Mouse (Mus musculus) thymus, adult 18-20 months (tissue): ENCODE measurements around the gene Cntn4.

Experiments used
- DNase-seq, 2 experiments: peaks; one replicate each; pipeline ENCODE4 v3.0.0; 2022; ENCODE audit warnings: mixed read lengths in 2 of 2

Gene Cntn4

DNA sequence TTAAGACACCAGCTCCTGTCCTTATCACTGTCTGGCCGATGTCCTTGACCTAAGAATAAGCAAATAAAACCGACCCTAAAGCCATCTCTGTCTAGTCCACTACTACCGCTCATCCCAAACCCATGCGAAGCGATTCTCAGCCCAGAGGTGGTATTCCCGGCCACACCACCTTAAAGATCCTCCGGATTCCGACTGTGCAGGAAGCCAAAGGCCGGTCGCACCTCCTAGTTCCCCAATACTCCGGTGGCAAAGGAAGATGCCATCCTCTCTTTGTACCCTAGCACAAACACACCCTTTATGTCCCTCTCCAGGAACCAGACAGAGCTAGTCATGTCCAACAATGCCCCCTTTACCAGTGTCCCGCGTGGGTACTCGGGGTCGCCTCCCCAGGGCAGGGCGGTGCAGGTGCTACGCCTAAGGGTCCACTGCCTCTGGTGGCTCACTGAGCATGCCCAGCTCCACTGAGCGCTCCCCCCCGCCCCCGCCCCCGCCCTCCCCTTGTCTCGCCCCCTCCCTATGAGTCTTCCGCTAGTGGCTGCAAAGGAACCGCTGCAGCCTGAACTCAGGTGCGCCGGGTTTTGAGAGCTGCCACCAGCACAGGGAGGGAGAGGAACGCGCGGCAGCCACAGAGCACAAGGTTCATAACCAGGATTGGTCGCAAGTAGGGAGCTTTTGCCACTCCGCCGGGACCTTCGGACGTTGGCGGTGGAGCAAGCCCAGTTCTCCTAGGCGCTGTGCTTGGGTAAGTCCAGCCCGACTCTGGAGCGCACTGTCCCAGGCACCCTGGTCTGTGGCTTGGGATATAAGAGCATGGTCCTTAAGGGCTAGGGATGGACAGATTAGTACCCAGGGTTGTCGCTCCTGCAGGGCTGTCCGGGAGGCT lies at the start of gene Cntn4:
Cntn4 (plus strand) TSS at position 512 of the 883 bp plus-strand sequence.
- no peak for DNase-seq

DNA sequence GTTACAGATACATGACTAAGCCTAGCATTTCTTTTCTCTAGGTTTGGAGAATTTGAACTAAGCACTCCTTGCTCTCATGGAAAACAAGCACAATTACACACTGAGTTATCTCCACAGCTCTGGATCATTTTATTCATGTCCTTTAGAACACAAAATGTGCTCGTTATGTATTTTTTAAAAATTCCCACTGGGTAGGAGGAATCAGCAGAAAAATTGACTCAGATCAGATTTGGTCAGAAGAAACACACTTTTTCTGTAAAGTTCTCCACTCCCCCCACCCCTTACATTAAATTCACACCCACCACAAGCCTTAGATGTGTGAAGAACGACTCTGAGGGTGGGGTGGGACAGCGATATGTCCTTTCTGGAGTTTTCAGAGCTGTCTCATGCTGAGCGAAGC lies 3.2 kb upstream of the Cntn4 start:
- no peak for DNase-seq

DNA sequence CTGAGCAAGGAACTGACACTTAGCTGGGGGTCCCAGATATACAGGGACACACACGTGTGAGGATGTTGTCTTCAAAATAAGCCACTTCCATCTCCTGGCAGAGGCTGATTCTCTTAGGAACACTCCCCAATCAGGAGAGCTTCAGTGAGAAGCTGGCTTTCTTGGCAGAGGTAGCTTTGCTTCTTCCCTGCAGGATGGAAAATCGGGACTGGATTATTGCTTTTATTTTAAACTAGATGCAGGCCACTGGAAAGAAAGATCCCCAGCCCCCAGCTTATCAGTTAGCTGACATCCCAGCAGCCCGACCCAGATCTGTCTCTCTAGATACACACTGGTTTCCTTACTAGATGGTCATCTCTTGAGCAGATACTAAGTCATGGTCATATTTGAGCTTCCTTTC lies 2.4 kb upstream of the Cntn4 start:
- no peak for DNase-seq

DNA sequence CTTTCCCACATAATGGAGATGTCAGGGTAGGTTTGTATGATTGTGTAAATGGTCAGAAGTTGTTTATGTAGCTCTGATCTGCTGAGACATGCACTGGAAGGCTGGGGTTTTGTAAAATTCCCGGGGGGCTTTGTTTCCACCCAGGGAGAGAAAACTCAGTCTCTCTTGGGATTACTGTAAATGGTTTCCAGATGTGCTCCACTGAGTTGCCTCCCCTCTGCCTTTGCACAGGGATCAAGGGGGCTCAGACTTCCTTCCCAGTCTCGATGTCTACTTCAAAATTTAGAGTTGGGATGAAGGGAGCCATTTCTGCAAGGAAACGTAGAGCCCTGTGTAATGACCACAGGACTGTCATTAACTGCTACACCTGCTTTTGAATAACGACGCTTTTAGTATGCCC lies 823 bp upstream of the Cntn4 start:
- no peak for DNase-seq

DNA sequence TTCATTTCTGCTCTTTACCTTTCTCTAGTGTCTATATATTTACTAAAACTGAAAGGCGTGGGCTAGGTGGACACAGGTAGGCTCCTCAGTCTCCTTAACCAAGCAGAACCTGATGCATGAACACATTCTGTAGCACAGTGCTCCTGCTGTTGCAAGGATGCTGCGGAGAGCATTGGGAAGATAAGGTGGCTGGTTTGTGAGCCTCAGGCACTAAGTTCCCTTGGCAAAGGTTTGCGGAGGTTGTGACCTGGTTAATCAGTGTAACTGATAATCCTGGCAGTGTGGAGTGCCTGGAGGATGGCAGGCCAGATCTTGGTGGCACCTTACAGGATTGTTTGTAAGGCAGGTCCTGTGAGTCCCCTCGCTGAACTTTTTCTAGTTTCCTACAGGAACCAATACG lies 1.3 kb downstream of the Cntn4 start:
- DNase-seq: no peak

DNA sequence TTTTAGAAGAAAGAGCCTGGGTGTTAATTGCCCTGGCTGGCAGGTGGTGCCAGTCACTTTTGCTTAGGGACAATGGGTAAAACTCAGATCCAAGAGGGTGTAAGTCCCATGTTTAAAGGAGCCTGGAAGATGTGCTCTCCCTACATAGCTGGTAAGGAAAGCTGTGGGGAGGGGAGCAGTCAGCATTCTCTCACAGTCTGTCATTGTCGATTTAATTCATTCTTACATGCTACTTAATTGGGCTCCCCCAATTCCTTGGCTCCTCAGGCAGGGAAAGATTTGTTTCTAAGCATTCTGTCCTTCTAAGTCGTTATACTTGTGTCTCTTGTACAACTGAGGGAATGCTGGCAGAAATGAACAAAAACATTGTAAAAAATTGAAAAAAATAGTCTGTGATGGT lies 4.0 kb downstream of the Cntn4 start:
- no peak for DNase-seq

DNA sequence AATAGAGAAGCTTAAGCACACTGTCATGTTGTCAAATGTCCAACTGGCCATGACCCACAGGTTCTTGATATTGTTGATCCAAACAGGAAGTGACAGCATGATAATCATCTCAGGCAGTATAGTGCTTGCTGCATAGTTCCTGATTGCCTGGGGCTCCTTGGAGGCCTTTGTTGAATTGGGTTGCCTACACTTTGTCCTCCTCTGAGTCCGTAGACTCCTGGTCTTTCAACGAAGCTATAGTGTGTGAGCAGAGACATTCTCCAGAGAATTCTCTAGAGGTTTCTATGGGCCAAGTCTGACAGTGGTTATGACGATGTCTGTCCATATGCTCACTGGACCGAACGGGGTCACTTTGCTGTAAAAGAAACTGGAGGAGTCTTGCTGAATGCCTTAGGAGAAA lies 5.8 kb downstream of the Cntn4 start:
- DNase-seq: no peak

DNA sequence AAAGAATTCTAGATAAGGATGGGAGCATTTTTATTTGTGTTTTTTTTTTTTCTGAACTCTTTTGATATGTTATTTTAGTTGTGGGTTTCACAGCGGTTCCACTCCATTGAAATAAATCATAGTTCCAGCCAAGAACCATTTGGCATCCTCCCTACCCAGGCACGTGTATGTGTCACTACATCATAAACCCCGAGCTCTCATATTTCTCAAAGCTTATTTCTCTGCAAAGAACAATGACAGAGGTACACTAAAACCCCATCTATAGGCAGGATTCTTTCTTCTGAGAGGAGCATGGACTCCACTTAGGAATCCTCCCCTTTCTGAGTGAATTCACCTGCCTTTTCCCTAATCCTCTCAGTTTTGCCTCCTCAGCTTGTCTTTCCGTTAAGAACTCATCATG lies 6.7 kb downstream of the Cntn4 start:
- no peak for DNase-seq

DNA sequence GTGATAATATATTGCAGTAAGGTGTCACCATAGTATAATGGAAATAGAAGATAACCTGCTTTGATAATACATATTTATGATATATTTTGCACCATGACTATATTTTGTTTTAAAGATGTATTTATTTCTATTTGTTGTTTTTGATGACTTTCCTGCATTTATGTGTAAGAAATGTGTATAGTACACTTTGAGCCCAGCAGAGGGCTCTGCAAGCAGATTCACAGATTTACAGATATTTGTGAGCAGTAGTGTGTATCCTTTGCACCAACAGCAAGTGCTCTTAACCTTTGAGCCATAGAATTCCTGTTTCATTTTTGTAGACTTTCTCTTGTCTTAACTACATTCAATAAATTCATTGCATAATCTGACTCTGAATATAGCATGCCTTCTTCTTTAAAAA lies 10.7 kb downstream of the Cntn4 start:
- DNase-seq: no peak

DNA sequence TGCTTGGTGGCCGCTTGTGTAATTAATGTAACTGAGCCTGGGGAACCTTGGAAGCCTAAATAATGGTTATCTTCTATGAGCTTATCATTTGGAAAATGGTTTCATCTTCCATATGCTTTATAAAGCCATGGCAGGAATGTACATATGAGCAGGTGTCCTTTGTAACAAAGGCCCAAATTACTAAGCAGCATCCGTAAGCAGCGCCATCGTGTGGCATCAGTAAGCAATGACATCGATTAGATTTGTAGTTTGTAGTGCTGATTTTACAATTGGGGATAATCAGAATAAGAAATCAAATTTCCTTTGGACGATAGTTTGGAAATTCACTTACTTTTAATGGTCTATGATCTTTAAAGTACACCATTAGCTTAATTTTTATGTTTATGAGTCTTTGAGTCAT lies 64.6 kb downstream of the Cntn4 start:
- no peak for DNase-seq

DNA sequence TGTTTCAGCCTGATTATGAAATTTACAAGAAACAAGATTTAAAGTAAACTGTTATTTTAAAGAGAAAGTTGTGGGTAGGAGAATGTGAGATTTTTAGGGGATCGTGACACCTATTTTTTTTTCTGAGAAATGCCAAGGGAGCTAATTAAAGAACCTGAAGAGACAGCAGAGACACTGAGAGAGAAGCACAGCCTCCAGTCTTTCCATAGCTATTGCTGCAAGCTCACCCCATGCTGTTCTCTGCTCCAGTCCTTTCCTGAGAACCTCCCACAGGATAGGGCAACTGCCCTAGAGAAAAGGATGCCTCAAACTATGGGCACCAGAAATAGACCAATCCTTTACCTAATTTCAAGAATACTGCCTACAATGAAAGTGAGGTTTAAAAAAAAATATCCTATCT lies 103.2 kb downstream of the Cntn4 start:
- DNase-seq: no peak

DNA sequence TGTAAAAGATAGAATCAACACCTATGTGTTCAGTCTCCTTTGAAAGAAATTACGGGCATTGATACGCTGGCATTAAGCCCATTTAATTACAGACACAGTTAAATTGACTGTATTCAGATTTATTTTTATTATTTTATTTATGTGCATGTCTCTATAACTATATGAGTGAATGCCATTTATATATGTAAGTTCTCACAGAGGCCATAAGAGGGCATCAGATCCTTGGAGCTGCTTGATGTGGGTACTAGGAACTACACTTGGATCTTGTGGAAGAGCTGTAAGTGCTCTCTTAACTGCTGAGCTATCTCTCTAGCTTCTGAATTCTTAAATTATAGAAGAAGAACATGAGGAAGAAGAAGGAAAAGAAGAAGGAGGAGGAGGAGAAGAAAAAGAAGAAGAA lies 111.0 kb downstream of the Cntn4 start:
- DNase-seq: no peak

DNA sequence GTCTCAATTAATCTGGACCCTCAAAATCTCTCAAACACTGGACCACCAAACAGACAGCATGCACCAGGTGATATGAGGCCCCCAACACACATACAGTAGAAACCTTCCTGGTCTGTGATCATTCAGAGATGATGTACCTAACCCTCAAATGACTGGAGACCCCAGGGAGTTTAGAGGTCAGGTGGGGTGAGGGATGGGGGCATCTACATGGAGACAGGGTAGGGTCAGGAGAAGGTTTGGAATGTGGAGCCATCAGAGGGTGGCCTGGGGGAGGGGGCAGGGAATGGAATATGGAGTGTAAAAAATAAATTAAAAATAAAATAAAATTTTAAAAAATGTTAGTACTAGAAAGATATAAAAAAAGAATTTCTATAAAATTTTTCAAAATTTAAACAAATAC lies 157.6 kb downstream of the Cntn4 start:
- DNase-seq: no peak

DNA sequence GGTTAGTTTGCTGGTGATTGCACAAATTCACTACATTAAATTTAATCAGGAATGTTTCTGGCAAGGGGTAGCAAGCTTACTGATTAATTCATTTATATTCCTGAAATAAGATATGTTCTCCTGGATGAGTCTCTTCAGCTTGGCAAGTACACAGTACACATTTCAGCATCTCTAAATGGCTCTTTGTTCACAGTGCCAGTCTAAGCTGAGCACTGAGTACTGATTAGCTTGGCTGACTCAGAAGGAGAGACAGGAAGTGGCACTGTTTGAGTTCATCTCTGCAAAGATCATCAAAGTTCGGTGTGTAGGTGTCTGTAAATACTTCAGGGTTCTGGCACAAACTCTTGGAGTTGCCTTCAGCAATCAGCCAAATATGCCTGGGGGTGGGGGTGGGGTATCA lies 169.8 kb downstream of the Cntn4 start:
- DNase-seq: no peak

DNA sequence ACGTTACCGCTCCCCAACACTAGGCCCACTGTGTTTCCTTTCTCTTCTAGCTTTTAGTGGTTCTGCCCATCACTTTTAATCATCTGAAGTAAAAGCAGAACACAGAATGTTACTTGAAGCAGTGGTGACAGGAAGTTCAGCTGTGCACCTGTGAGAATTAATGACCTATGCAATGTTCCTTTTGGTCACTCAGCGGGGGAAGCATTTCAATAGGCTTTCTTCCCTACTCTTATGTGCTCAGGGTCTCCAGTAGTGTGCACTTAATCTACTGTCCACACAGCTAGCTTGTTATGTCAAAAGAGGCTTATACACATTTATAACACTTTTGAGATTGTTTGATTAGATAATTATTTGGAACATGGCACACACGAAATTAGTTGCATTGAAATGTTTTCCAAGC lies 215.4 kb downstream of the Cntn4 start:
- no peak for DNase-seq

DNA sequence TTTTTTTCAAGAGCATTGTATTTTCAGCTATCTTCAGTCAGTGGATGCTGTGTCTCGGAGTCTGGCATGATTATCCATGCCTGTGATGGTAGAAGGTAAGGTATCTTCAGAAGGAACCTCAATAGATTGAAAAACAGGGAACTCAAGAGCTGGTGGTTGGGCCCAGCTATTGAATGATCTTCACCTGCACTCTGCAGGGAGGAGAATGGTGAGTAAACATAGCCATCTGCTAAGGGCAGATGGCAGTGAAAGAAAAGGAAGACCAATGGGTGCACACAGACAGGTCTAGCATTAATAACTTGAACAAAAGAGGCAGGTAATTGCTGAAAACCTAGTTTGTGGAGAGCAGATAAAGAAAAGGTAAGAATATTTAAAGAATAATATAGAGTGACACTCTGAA lies 261.0 kb downstream of the Cntn4 start:
- DNase-seq: no peak

DNA sequence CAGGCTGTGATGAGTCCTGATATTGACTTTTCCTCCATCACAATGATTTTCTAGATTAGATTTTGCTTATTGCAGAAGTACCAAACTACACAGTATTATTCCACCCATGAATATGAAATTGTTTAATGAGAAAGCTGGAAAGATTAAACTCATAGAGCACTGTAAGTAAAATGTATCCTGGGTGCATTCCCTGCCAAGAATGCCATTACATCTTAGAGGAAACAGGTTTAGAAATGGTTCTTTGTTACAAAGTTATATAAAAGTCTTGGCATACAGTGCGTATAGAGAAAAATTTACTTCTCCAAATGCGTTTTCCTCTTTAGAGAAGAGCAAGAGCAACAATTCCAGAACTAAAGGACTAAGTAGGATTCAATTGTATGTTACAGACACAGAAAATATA lies 261.8 kb downstream of the Cntn4 start:
- DNase-seq: no peak

DNA sequence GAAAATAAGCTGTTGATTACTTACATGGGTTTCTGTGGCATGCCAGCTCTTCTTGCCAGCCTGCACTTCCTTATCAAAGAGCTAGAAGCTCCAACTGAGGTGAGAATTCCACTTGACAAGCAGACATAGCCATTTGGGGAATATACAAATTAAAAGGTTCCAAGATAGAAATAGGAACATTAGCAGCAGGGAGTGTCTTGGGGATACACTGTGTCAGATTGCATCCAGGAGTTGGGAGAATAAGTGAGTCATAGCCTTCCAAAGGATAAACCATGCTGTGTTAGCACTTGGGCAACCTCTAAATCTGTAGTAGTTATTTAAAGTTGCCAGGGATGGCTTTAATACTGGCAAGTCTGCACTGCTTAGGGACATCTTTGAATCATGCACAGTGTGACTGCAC lies 263.1 kb downstream of the Cntn4 start:
- no peak for DNase-seq

DNA sequence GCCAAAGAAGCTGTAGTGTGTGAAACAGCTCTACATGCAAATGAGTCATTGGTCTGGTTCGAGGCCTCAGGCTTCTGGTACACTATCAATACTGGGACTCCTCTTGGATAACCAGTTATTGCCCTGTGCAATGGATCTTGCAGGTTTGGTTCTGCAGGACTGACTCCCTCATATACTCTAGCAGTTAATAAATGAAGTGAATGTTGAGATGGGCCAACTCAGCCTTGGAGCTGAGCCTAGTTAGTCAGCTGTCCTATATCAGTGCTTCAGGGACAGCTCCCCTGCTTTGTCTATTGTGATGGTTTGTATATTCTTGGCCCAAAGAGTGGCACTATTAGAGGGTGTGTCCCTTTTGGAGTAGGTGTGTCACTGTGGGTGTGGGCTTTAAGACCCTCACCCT lies 314.0 kb downstream of the Cntn4 start:
- no peak for DNase-seq

DNA sequence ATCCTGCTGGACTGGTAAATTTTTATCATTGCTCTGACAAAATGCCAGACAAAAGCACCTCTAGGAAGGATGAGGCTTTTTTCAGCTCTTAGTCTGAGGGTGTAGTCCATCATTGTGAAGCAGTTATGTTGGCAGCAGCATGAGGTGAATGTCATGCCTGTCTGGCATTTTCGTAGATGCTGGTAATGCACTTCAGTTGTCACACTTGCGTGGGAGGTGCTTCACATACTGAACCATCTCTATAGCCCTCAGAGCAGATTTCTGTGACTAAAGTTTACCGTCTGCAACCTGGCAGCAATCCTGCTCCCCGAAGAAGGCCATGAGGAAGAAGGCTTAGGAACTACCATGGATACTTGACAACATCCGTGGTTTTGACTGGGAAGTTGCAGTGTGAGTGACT lies 335.6 kb downstream of the Cntn4 start:
- DNase-seq: no peak

DNA sequence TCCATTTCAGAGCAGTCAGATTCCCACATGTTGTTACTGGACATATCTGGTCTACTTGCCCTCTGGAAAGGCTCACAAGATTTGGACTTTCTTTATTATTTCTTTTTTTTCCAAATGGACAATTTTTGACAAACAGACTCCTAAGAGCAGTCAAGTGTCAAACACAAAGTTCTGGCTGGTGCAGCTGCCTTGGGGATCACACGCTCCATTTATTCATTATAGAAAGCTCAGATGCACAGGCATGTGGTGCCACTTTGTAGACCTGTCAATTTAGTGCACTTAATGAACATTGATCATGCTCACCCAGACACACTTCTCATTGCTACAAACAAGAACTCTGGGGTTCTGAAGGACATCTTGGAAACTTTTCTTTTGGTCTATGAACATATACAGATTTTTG lies 337.7 kb downstream of the Cntn4 start:
- DNase-seq: no peak

DNA sequence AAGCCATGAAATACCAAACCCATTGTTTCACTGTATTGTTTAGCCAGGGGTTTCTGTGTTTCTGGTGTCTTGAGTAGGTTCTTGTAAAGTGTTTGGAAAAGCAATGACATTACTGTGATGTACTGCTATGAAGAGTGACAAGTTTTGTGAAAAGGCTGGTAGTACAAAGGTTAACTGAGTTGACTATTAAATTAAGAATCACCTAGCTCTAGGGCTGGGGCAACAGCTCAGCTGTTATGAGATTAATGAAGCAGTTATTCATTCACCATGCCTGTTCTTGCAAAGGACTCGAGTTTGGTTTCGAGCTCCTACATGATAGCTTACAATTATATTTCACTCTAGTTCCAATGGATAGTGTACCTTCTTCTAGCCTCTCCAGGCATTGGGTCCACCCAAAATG lies 371.4 kb downstream of the Cntn4 start:
- no peak for DNase-seq

DNA sequence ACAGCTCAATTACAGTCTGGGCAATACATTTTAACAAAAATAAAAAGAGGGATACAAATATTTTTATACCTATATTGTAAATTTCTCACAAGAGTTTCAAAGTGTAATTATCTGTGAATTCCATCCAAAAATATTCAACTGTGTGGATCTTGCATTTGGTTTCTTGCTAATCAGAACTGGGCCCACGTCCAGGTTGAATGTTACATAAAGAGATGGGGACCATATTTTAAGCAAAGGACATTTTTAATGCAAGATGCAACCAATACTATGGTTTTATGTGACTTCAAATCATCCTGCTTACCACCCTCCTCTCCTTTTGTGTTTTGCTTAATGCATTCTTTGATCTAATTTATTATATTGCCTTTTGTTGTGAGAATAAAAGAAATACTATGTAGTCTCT lies 378.7 kb downstream of the Cntn4 start:
- no peak for DNase-seq

DNA sequence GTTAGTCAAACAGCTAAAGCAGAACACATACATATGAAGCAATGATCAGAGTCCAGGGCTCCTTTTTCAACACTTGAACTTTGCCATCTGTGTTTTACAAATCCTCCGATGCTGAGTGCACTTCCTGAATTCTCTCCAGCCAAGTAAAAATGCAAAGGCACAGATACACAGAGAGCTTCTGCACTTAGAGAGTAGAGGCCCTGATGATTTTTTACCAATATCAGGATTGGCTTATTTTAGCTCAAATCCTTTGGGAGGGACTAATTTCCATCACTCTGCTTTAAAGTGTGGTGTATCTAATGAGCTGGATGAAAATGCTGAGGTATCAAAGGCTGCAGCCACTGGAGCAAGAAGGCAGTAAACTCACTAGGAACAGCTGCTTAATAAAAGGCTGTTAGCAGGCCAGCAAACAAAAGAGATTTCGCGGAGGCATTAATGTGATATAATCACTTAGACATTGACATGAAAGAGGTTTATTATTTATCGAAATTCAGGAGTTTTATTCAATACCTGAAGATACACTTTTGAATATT lies 400.7 kb downstream of the Cntn4 start:
- no peak for DNase-seq

DNA sequence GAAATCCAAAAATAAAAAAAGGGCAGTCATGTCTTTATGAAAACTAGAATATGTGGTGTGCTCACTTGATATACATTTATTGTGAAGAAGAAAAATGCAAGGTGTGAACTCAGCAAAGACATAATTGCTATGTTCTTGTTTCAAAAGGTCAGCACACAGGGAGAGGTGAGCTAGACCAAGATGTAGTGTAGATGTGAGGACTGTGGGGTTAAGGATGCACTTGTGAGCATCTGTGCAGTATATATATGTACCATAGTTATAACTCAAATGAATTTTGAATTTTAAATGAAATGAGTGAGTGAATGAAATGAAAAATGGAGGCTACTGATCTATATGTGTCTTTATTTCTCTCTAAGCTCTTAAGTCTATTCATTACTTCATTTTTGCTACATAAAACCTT lies 401.2 kb downstream of the Cntn4 start:
- DNase-seq: no peak
